Mouse (Mus musculus): ENCODE measurements at regions not wholly inside any gene's neighbourhood (a gene's known extent, or its start where the extent isn't known, plus 50 kb on each side); places are given as distances from the start of the nearest gene placed in this dataset.

GRCm38 (mm10) chr4:96980311-96980710 is 195.3 kb upstream of the Gm12695 start:
- no peak for TF ChIP-seq GATA4 (IDR thresholded peaks at IDR 0.05; ENCODE audit: insufficient replicate concordance, low read length)

GRCm38 (mm10) chr4:96979876-96980275 is 194.9 kb upstream of the Gm12695 start:
- no peak for TF ChIP-seq GATA4 (IDR thresholded peaks at IDR 0.05; ENCODE audit: insufficient replicate concordance, low read length)

GRCm38 (mm10) chr4:96974935-96975334 is 189.9 kb upstream of the Gm12695 start:
- TF ChIP-seq GATA4 (IDR thresholded peaks at IDR 0.05; ENCODE audit: insufficient replicate concordance, low read length): no peak

GRCm38 (mm10) chr4:96973804-96974203 is 188.8 kb upstream of the Gm12695 start:
- no peak for TF ChIP-seq GATA4 (IDR thresholded peaks at IDR 0.05; ENCODE audit: insufficient replicate concordance, low read length)

- TF ChIP-seq GATA4 (IDR thresholded peaks at IDR 0.05; ENCODE audit: insufficient replicate concordance, low read length): no peak
Observed at GRCm38 (mm10) chr4:96969199-96969598, 184.2 kb upstream of the Gm12695 start.

- no peak for TF ChIP-seq GATA4 (IDR thresholded peaks at IDR 0.05; ENCODE audit: insufficient replicate concordance, low read length)
Observed at GRCm38 (mm10) chr4:96968545-96969164, 183.7 kb upstream of the Gm12695 start.

All from liver, adult (tissue).